Mouse (Mus musculus) embryonic facial prominence, embryonic 10.5 days (tissue): ENCODE data around the gene Rnasel. TPM values are rescaled to one million over a fixed set of nuclear protein-coding genes. Genes with fewer than 3 reads are reported as not detected.
"Not testable (repeated sequence)": the region's sequence is repeated elsewhere in the genome, so short reads cannot be mapped to it uniquely, and the experiment has no call there.

Source experiments
- DNase-seq: peaks from one replicate; pipeline ENCODE4 v3.0.0-alpha.2; 2017; ENCODE audit warnings: low spot score
- H3K27ac ChIP-seq: fragments of 300-500 bp; sonication (generic); replicated peaks from 2 replicates; pipeline ENCODE4 v1.5.1; 2016; ENCODE audit warnings: mild to moderate bottlenecking
- H3K27me3 ChIP-seq: fragments of 300-500 bp; sonication (generic); replicated peaks from 2 replicates; pipeline ENCODE4 v1.6.1; 2016; ENCODE audit warnings: low read depth, mild to moderate bottlenecking; ENCODE audit not compliant: poor library complexity, severe bottlenecking
- H3K36me3 ChIP-seq: fragments of 300-500 bp; sonication (generic); replicated peaks from 2 replicates; pipeline ENCODE4 v1.6.1; 2016; ENCODE audit warnings: mild to moderate bottlenecking, moderate library complexity
- H3K4me1 ChIP-seq: fragments of 300-500 bp; sonication (generic); 2 replicates; pipeline ENCODE4 v1.6.1; 2016
- H3K4me3 ChIP-seq: fragments of 300-500 bp; sonication (generic); 2 replicates; pipeline ENCODE4 v1.5.1; 2016; ENCODE audit warnings: mild to moderate bottlenecking, moderate library complexity
- H3K9me3 ChIP-seq: fragments of 300-500 bp; sonication (generic); 2 replicates; pipeline ENCODE4 v1.6.1; 2016; ENCODE audit warnings: mild to moderate bottlenecking
- WGBS: fragments of 180-500 bp; shearing (Covaris S2); methylation state at CpG from one replicate; pipeline ENCODE4 v1.1.7; 2016; 5-methylcytosine and 5-hydroxymethylcytosine counted together
- polyA plus RNA-seq: library from polyadenylated mRNA; unstranded; fragments of >200 nt; fragmentation: Nextera tagmentation; extraction: Ambion mirVana; gene quantifications from 2 replicates; pipeline ENCODE4 v1.2.1, GENCODE M21; 2016

Gene Rnasel
- polyA plus RNA-seq, 1 experiment from 2014 or later, result 9.5 TPM

DNA sequence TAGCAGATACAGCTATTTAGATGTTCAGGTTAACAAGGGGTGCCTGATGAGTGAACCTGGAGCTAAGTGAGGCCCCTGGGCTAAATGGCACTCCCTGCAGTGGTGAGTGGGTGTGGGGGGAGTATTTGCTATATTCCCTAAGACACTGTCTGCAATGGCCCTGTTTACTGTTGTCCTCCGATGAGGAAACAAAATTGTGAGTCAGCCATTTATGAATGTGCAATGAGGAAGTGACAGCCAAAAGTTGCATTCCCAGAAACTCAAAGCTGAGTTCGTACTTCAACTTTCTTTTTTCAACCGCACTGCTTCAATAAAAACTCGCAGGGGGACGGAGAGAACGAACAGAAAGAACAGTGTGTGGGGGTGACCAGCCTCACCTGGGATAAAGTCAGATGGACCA, 3.3 kb downstream of the Rnasel start:
- 94% methylated on average over 6 of the region's 6 CpGs for WGBS
- H3K27me3 ChIP-seq, result peaks cover 11% of the 10 kb centered on the region; the same call in 1 of the 2 replicates
- H3K4me3 ChIP-seq, result no peak overlapping the region
- no peaks in the 10 kb centered on the region for H3K9me3 ChIP-seq
- no peak for DNase-seq
- no peak overlapping the region for H3K27ac ChIP-seq
- peaks cover 23% of the 10 kb centered on the region for H3K4me1 ChIP-seq
- peaks cover 5% of the 10 kb centered on the region for H3K36me3 ChIP-seq

DNA sequence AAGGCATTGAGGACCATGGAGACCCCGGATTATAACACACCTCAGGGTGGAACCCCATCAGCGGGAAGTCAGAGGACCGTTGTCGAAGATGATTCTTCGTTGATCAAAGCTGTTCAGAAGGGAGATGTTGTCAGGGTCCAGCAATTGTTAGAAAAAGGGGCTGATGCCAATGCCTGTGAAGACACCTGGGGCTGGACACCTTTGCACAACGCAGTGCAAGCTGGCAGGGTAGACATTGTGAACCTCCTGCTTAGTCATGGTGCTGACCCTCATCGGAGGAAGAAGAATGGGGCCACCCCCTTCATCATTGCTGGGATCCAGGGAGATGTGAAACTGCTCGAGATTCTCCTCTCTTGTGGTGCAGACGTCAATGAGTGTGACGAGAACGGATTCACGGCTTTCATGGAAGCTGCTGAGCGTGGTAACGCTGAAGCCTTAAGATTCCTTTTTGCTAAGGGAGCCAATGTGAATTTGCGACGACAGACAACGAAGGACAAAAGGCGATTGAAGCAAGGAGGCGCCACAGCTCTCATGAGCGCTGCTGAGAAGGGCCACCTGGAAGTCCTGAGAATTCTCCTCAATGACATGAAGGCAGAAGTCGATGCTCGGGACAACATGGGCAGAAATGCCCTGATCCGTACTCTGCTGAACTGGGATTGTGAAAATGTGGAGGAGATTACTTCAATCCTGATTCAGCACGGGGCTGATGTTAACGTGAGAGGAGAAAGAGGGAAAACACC, 4.7 kb downstream of the Rnasel start:
- Histone ChIP-seq H3K27ac (no peak overlapping the region), H3K9me3 (no peaks in the 10 kb centered on the region), H3K27me3 (peaks cover 4% of the 10 kb centered on the region; the same call in 1 of the 2 replicates), H3K4me1 (peaks cover 16% of the 10 kb centered on the region), H3K4me3 (no peak overlapping the region), H3K36me3 (peaks cover 5% of the 10 kb centered on the region)
- DNase-seq, result no peak
- WGBS, result 79% methylated on average over 25 of the region's 25 CpGs

DNA sequence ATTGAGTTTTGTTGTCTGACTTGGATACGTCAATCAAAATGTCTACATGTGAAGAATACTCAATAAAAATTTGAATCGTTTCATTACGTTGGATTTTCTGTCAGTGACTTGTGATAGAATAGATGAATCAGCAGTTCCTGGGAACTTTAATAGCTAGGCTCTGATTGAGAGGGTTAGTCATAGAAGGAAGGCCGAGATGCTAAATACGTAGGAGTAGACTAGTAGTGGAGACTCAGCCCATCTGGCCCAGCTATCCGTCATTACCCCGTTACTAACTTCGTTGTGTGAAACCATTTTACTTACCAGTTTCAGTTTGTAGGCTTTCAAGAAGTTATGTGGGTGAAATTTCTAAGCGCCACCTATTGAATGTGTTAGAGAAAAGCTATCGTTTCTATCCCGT, 14.9 kb downstream of the Rnasel start:
- no peak for DNase-seq
- 89% methylated on average over 11 of the region's 11 CpGs for WGBS
- H3K27ac ChIP-seq, result no peak overlapping the region
- peaks cover 6% of the 10 kb centered on the region; the same call in 1 of the 2 replicates for H3K36me3 ChIP-seq
- no peak overlapping the region for H3K4me3 ChIP-seq
- H3K9me3 ChIP-seq, result no peaks in the 10 kb centered on the region
- H3K4me1 ChIP-seq, result no peaks in the 10 kb centered on the region
- H3K27me3 ChIP-seq, result no peaks in the 10 kb centered on the region

DNA sequence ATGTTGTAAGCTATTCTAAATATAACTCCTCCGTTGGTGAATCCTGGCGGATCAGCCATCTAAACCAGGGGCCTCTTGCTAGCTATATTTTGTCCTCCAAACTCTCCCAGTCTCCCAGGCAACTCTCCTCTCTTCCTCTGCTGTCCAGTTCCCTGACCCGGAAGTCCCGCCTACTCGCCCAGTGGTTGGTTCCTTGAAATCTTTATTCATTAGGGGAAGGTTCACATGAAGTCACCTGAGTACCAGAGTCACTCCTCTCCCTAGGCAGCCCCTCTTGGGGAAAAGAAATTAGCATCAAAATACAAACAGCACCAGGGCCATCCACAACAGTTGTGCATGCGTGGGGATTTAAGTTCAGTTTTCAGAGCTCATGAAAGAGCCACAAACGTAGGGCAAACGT, 17.1 kb downstream of the Rnasel start:
- no peak for DNase-seq
- H3K4me1 ChIP-seq, result 0 out of 2 replicates have a peak, but pooled peaks cover 5% of the 10 kb centered on the region
- H3K27me3 ChIP-seq, result no peaks in the 10 kb centered on the region
- WGBS, result 50% methylated on average over 8 of the region's 8 CpGs
- H3K4me3 ChIP-seq, result no peak overlapping the region
- peaks cover 2% of the 10 kb centered on the region; the same call in 1 of the 2 replicates for H3K36me3 ChIP-seq
- H3K9me3 ChIP-seq, result no peaks in the 10 kb centered on the region
- H3K27ac ChIP-seq, result no peak overlapping the region

DNA sequence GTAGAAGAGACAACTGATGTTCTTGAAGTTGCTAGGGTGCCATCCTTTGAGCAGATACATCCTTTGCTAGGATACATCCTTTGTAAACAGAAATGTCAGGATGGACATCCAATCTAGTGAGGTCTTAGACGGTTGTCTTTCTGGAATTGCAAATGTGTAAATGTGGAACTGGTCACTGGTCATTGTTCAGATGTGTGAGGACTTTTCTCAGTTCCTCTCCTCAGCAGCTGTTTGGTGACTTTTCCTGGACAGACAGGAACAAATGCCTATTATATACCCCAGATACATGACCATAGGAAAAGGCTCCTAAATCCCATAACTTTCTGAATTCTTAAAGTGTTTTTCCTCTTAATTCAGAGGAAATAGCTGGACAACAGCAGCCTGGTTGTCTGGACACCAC, 18.1 kb downstream of the Rnasel start:
- no peak overlapping the region for H3K4me3 ChIP-seq
- no peaks in the 10 kb centered on the region for H3K36me3 ChIP-seq
- H3K27ac ChIP-seq, result no peak overlapping the region
- WGBS, result 91% methylated on average over 1 of the region's 1 CpGs
- H3K9me3 ChIP-seq, result no peaks in the 10 kb centered on the region
- no peaks in the 10 kb centered on the region for H3K27me3 ChIP-seq
- DNase-seq, result no peak
- H3K4me1 ChIP-seq, result 0 out of 2 replicates have a peak, but pooled peaks cover 5% of the 10 kb centered on the region

DNA sequence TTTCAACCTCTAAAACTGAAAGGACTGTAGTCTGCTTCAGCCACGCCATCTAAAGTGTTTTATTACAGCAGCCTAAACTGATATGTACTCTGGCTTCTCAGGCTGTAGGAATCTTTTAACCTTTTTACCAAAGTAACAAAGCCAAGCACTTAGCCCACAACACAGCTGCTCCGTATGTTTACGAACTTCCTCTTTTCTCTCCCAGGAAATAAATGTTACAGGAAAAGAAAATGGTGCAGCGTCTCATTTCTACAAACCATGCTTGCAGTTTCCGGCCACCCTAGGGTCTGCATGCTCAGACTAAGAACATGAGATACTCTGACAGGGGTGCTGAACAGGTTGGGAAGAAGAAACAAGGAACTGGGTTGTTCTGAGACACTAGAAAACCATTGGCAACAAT, 19.2 kb downstream of the Rnasel start:
- no peaks in the 10 kb centered on the region for H3K36me3 ChIP-seq
- no peaks in the 10 kb centered on the region for H3K9me3 ChIP-seq
- H3K27ac ChIP-seq, result no peak overlapping the region
- no peak for DNase-seq
- H3K4me3 ChIP-seq, result no peak overlapping the region
- 0 out of 2 replicates have a peak, but pooled peaks cover 5% of the 10 kb centered on the region for H3K4me1 ChIP-seq
- WGBS, result 88% methylated on average over 5 of the region's 5 CpGs
- no peaks in the 10 kb centered on the region for H3K27me3 ChIP-seq

DNA sequence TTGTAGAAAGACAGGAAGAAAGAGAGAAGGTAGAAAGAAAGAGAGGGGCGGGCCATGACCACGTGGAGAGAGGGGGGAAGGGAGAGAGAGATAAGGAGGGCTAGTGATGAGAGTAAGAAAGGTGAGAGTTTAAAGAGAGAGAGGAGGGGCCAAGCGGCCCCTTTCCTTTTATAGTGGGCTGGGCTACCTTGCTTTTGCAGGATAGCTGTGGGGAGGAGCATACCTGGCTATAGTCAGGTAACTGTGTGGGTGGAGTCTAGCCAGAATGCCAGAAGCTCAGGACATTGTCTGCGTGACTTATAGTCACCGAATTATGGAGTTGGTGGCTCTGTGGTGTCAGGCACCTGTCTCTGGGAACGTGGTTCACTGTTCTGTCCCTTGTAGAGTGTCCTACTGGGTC, 20.3 kb downstream of the Rnasel start:
- not testable (repeated sequence) for DNase-seq, H3K36me3 ChIP-seq, H3K27ac ChIP-seq, H3K27me3 ChIP-seq, H3K4me3 ChIP-seq, H3K9me3 ChIP-seq, H3K4me1 ChIP-seq
- WGBS, result 63% methylated on average over 6 of the region's 6 CpGs

DNA sequence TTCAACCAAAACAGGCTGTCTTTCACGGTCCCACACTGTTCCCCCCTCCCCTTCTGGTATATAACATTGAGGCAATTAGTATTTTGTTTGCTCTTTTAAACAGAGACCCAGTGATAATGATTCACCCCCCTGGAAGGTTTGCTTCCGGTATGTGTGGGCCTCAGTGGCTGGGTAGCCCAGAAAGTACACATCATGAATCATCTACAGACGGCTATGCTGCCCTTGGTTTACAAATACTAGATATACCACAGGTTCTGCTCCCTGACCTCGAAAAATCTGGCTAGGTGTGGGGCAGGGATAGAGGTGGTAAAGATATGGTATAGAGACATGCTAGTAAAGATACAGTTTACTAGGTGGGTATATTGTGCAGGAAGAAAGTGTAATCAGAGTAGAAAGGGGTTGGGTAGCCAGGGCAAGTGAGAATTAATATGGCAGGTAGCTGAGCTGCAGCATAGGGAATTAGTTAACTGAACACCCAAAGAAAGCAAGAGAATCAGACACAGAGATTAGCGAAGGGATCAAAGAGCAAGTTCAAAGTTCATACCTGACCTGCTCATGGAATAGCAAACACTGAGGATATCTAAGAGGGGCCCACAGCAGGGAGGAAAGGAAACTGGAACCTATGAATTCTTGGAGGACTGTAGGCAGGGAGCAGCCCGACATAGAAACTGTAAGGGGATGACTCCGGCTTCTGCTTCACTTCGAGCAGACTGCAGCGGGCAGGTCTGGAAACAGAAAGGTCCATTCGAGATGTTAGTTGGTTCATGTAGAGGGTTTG, 21.0 kb downstream of the Rnasel start:
- H3K9me3 ChIP-seq, result no peaks in the 10 kb centered on the region
- H3K27me3 ChIP-seq, result no peaks in the 10 kb centered on the region
- no peak overlapping the region for H3K27ac ChIP-seq
- no peak for DNase-seq
- no peak overlapping the region for H3K4me3 ChIP-seq
- H3K4me1 ChIP-seq, result 0 out of 2 replicates have a peak, but pooled peaks cover 5% of the 10 kb centered on the region
- no peaks in the 10 kb centered on the region for H3K36me3 ChIP-seq
- 84% methylated on average over 10 of the region's 10 CpGs for WGBS

DNA sequence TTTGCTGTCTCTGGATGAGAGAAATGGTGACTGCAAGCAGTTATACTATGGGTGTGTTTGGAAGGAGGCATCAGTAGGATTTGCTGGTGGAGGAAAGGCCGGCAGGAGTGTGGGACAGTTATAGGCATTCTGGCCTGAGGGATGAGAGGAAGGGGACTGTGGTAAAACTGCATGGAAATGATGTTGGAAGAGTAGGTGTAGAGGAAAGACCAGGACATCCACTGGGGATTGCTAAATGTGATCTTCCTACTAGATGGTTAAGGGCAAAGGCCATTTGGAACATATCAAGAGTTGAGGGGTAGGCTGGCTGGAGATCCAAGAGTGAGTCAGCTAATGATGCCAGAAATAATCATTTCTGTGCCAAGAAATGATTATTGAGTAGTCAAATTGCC, 21.5 kb downstream of the Rnasel start:
- WGBS, result 85% methylated on average over 1 of the region's 1 CpGs
- Histone ChIP-seq H3K36me3 (no peaks in the 10 kb centered on the region), H3K4me3 (no peak overlapping the region), H3K27ac (no peak overlapping the region), H3K27me3 (no peaks in the 10 kb centered on the region), H3K9me3 (no peaks in the 10 kb centered on the region), H3K4me1 (0 out of 2 replicates have a peak, but pooled peaks cover 5% of the 10 kb centered on the region)
- no peak for DNase-seq

DNA sequence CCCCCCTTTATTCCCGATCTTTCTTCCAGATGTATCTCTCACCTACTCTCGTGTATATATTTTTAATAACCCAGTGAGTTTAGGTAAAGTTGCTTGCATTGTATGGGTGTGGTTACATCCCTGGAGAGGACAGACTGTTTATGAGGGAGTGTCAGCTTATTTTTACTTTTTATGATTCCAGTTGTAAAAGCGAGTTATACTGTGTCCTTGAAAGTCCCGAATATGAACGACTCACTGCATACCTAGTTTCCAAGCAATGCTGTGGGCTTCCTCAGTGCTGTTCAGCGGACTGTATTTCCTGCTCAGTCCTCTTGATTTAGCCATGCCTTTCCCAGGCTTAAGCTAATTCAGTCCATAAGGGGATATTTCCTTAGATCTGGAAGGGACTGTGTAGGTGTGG, 25.9 kb downstream of the Rnasel start:
- Histone ChIP-seq H3K9me3 (no peaks in the 10 kb centered on the region), H3K4me3 (no peak overlapping the region), H3K4me1 (0 out of 2 replicates have a peak, but pooled peaks cover 5% of the 10 kb centered on the region), H3K27me3 (no peaks in the 10 kb centered on the region), H3K36me3 (no peaks in the 10 kb centered on the region), H3K27ac (no peak overlapping the region)
- DNase-seq, result no peak
- 90% methylated on average over 6 of the region's 6 CpGs for WGBS

DNA sequence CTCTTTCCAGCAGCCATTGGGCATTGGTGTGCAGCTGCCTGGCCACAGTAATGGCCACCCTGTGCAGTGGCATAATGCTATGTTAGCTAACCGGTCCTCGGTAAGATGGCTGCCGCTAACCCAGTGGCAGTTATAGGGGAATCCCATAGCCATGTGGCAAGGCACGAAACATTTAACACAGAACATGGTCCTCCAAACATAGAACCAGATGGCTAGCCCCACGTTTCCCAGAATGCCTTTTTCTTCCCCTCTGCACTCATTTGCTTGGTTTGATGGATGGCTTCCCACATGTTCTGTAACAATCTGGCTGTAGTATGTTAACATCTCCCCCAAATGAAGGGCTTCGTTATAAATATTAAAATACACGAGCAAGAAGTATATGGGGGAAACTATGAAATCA, 27.0 kb downstream of the Rnasel start:
- H3K4me3 ChIP-seq, result no peak overlapping the region
- H3K4me1 ChIP-seq, result no peaks in the 10 kb centered on the region
- no peaks in the 10 kb centered on the region for H3K9me3 ChIP-seq
- no peaks in the 10 kb centered on the region for H3K27me3 ChIP-seq
- H3K27ac ChIP-seq, result no peak overlapping the region
- DNase-seq, result no peak
- H3K36me3 ChIP-seq, result no peaks in the 10 kb centered on the region
- WGBS, result 91% methylated on average over 7 of the region's 7 CpGs

DNA sequence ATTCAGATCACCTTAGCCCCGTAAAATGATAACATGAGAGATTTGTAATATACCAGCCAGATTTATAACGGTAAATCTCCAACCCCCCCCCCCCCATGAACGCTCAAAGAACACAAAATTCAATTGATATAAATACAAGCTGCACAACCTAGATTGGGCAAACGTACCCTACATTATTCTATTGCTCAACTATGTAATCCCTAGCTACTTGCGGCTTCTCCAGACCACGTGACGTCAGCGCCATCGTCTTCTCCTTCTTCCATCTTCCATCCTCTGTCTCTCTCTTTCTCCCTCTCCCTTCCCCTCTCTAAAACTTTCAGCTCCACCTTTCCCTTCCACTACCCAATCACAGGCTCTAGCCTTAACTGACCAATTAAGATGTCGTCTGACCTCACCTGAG, 29.0 kb downstream of the Rnasel start:
- DNase-seq, result no peak
- Histone ChIP-seq H3K9me3 (no peaks in the 10 kb centered on the region), H3K27me3 (no peaks in the 10 kb centered on the region), H3K4me3 (no peak overlapping the region), H3K27ac (no peak overlapping the region), H3K36me3 (no peaks in the 10 kb centered on the region), H3K4me1 (no peaks in the 10 kb centered on the region)
- 91% methylated on average over 10 of the region's 10 CpGs for WGBS

DNA sequence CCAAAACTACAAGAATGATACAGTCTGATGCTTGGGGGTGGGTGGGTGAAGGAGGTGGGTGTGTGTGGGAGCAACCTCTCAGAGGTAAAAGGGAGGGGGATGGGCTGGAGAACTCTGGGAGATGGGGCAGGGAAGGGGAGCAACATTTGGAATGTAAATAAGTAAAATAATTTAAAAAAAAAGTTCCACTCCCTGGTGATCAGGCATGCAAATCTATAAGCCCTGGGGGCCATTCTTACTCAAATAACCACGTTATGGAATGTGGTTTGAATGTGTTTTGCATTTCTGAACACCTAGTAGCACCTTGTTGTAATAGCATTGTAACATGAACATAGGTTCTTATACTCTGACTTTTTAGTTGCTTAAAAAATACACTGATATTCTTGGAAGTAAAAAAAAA, 34.1 kb downstream of the Rnasel start:
- Histone ChIP-seq H3K9me3 (no peaks in the 10 kb centered on the region), H3K27me3 (no peaks in the 10 kb centered on the region), H3K4me1 (no peaks in the 10 kb centered on the region), H3K36me3 (no peaks in the 10 kb centered on the region), H3K4me3 (no peak overlapping the region), H3K27ac (no peak overlapping the region)
- 52% methylated on average over 1 of the region's 1 CpGs for WGBS
- no peak for DNase-seq
